Mouse (Mus musculus) embryonic facial prominence, embryonic 15.5 days (tissue): Measurements from ENCODE around the gene Pink1. TPM values are rescaled to one million over a fixed set of nuclear protein-coding genes. Genes with fewer than 3 reads are reported as not detected.
"Not testable (repeated sequence)": the region's sequence is repeated elsewhere in the genome, so short reads cannot be mapped to it uniquely, and the experiment has no call there.

Experiments used
- ATAC-seq: fragments of 200-750 bp; cut with Nextera tagmentation; 2 replicates; pipeline ENCODE4 v1.8.0; 2017; ENCODE audit warnings: low read depth, moderate TSS enrichment; ENCODE audit not compliant: insufficient number of reproducible peaks, low FRiP score, low TSS enrichment
- H3K27ac ChIP-seq: fragments of 300-500 bp; sonication (generic); replicated peaks from 2 replicates; pipeline ENCODE4 v1.5.1; 2015; ENCODE audit warnings: mild to moderate bottlenecking, inconsistent platforms
- H3K27me3 ChIP-seq: fragments of 300-500 bp; sonication (generic); 2 replicates; pipeline ENCODE4 v1.6.1; 2015; ENCODE audit warnings: inconsistent platforms
- H3K36me3 ChIP-seq: fragments of 300-500 bp; sonication (generic); 2 replicates; pipeline ENCODE4 v1.6.1; 2015; ENCODE audit warnings: mild to moderate bottlenecking, inconsistent platforms
- H3K4me1 ChIP-seq: fragments of 300-500 bp; sonication (generic); 2 replicates; pipeline ENCODE4 v1.6.1; 2015; ENCODE audit warnings: inconsistent platforms
- H3K4me2 ChIP-seq: fragments of 300-500 bp; sonication (generic); replicated peaks from 2 replicates; pipeline ENCODE4 v1.6.1; 2015; ENCODE audit warnings: mild to moderate bottlenecking, inconsistent platforms
- H3K4me3 ChIP-seq: fragments of 300-500 bp; sonication (generic); replicated peaks from 2 replicates; pipeline ENCODE4 v1.5.1; 2015; ENCODE audit warnings: mild to moderate bottlenecking, inconsistent platforms
- H3K9ac ChIP-seq: fragments of 300-500 bp; sonication (generic); 2 replicates; pipeline ENCODE4 v1.6.1; 2015; ENCODE audit warnings: inconsistent platforms
- H3K9me3 ChIP-seq: fragments of 300-500 bp; sonication (generic); replicated peaks from 2 replicates; pipeline ENCODE4 v1.6.1; 2016; ENCODE audit warnings: inconsistent platforms
- WGBS: fragments of 180-500 bp; shearing (Covaris S2); methylation state at CpG from one replicate; pipeline ENCODE4 v1.1.7; 2015; 5-methylcytosine and 5-hydroxymethylcytosine counted together
- polyA plus RNA-seq: library from polyadenylated mRNA; unstranded; fragments of >200 nt; fragmentation: Nextera tagmentation; extraction: Ambion mirVana; gene quantifications from 2 replicates; pipeline ENCODE4 v1.2.1, GENCODE M21; 2015

The Pink1 gene
- polyA plus RNA-seq, 1 experiment from 2014 or later: 67.0 TPM

GRCm38 (mm10) chr4:138341393-138341792 lies 15.3 kb upstream of the Pink1 start:
- Histone ChIP-seq H3K27me3 (no peaks in the 10 kb centered on the region), H3K27ac (no peak overlapping the region; the same call in 1 of the 2 replicates), H3K36me3 (no peaks in the 10 kb centered on the region), H3K9ac (no peak overlapping the region), H3K4me3 (no peak overlapping the region), H3K4me1 (peaks cover 15% of the 10 kb centered on the region; the same call in 1 of the 2 replicates), H3K9me3 (no peaks in the 10 kb centered on the region), H3K4me2 (no peak overlapping the region)
- ATAC-seq: no peak
- WGBS: 42% methylated on average over 8 of the region's 8 CpGs

- H3K27me3 ChIP-seq: no peaks in the 10 kb centered on the region
- 22% methylated on average over 4 of the region's 4 CpGs for WGBS
- peaks cover 15% of the 10 kb centered on the region; the same call in 1 of the 2 replicates for H3K4me1 ChIP-seq
- no peak overlapping the region for H3K4me3 ChIP-seq
- H3K9ac ChIP-seq: no peak overlapping the region
- no peak overlapping the region for H3K27ac ChIP-seq
- no peaks in the 10 kb centered on the region for H3K36me3 ChIP-seq
- no peaks in the 10 kb centered on the region for H3K9me3 ChIP-seq
- no peak for ATAC-seq
- no peak overlapping the region for H3K4me2 ChIP-seq
Measured at GRCm38 (mm10) chr4:138339963-138340362, 13.9 kb upstream of the Pink1 start.

GRCm38 (mm10) chr4:138337341-138337740 lies 11.2 kb upstream of the Pink1 start:
- no peak for ATAC-seq
- H3K9ac ChIP-seq: no peak overlapping the region
- H3K4me3 ChIP-seq: no peak overlapping the region
- H3K27me3 ChIP-seq: no peaks in the 10 kb centered on the region; the same call in 1 of the 2 replicates
- 78% methylated on average over 9 of the region's 9 CpGs for WGBS
- H3K27ac ChIP-seq: no peak overlapping the region
- H3K4me2 ChIP-seq: no peak overlapping the region
- 0 out of 2 replicates have a peak, but pooled peaks cover 7% of the 10 kb centered on the region for H3K4me1 ChIP-seq
- no peaks in the 10 kb centered on the region for H3K9me3 ChIP-seq
- no peaks in the 10 kb centered on the region for H3K36me3 ChIP-seq

GRCm38 (mm10) chr4:138336876-138337275 lies 10.8 kb upstream of the Pink1 start:
- no peak overlapping the region for H3K9ac ChIP-seq
- no peak overlapping the region for H3K27ac ChIP-seq
- H3K9me3 ChIP-seq: no peaks in the 10 kb centered on the region
- H3K4me2 ChIP-seq: no peak overlapping the region
- no peak overlapping the region for H3K4me3 ChIP-seq
- ATAC-seq: no peak
- peaks cover 2% of the 10 kb centered on the region for H3K27me3 ChIP-seq
- H3K36me3 ChIP-seq: no peaks in the 10 kb centered on the region
- 66% methylated on average over 5 of the region's 5 CpGs for WGBS
- 0 out of 2 replicates have a peak, but pooled peaks cover 7% of the 10 kb centered on the region for H3K4me1 ChIP-seq

GRCm38 (mm10) chr4:138335648-138336047 lies 9.5 kb upstream of the Pink1 start:
- ATAC-seq: no peak
- Histone ChIP-seq H3K4me2 (no peak overlapping the region), H3K27me3 (peaks cover 14% of the 10 kb centered on the region), H3K4me3 (no peak overlapping the region), H3K9me3 (no peaks in the 10 kb centered on the region), H3K4me1 (peaks cover 4% of the 10 kb centered on the region; the same call in 1 of the 2 replicates), H3K36me3 (no peaks in the 10 kb centered on the region), H3K27ac (no peak overlapping the region), H3K9ac (no peak overlapping the region)
- WGBS: 85% methylated on average over 6 of the region's 6 CpGs

- Histone ChIP-seq H3K36me3 (no peaks in the 10 kb centered on the region), H3K9me3 (no peaks in the 10 kb centered on the region), H3K4me3 (no peak overlapping the region), H3K27me3 (peaks cover 16% of the 10 kb centered on the region), H3K27ac (no peak overlapping the region), H3K4me2 (no peak overlapping the region), H3K4me1 (peaks cover 6% of the 10 kb centered on the region; the same call in 1 of the 2 replicates), H3K9ac (no peak overlapping the region)
- WGBS: 75% methylated on average over 12 of the region's 12 CpGs
- no peak for ATAC-seq
Measured at GRCm38 (mm10) chr4:138335036-138335435, 8.9 kb upstream of the Pink1 start.

- H3K27ac ChIP-seq: no peak overlapping the region
- no peak overlapping the region for H3K4me2 ChIP-seq
- H3K4me1 ChIP-seq: peaks cover 6% of the 10 kb centered on the region; the same call in 1 of the 2 replicates
- ATAC-seq: no peak
- H3K9ac ChIP-seq: no peak overlapping the region
- no peaks in the 10 kb centered on the region for H3K36me3 ChIP-seq
- H3K4me3 ChIP-seq: no peak overlapping the region
- H3K9me3 ChIP-seq: no peaks in the 10 kb centered on the region
- WGBS: 79% methylated on average over 4 of the region's 4 CpGs
- H3K27me3 ChIP-seq: peaks cover 16% of the 10 kb centered on the region
Measured at GRCm38 (mm10) chr4:138333135-138333534, 7.0 kb upstream of the Pink1 start.

GRCm38 (mm10) chr4:138331647-138332046 lies 5.5 kb upstream of the Pink1 start:
- Histone ChIP-seq H3K9ac (no peak overlapping the region), H3K4me2 (no peak overlapping the region), H3K36me3 (no peaks in the 10 kb centered on the region), H3K9me3 (no peaks in the 10 kb centered on the region), H3K4me1 (peaks cover 6% of the 10 kb centered on the region; the same call in 1 of the 2 replicates), H3K27me3 (peaks cover 16% of the 10 kb centered on the region), H3K4me3 (no peak overlapping the region), H3K27ac (no peak overlapping the region)
- 76% methylated on average over 9 of the region's 9 CpGs for WGBS
- ATAC-seq: no peak

- Histone ChIP-seq H3K4me2 (no peak overlapping the region), H3K9me3 (no peaks in the 10 kb centered on the region), H3K36me3 (no peaks in the 10 kb centered on the region), H3K4me3 (no peak overlapping the region), H3K27me3 (peaks cover 16% of the 10 kb centered on the region), H3K27ac (no peak overlapping the region), H3K9ac (no peak overlapping the region), H3K4me1 (peaks cover 13% of the 10 kb centered on the region; the same call in 1 of the 2 replicates)
- WGBS: 4% methylated on average over 15 of the region's 15 CpGs
- no peak for ATAC-seq
Measured at GRCm38 (mm10) chr4:138330264-138330671, 4.2 kb upstream of the Pink1 start.

GRCm38 (mm10) chr4:138327891-138328470 lies 1.9 kb upstream of the Pink1 start:
- Histone ChIP-seq H3K9me3 (no peaks in the 10 kb centered on the region), H3K36me3 (no peaks in the 10 kb centered on the region), H3K9ac (no peak overlapping the region), H3K4me2 (peak overlapping the region; percentile 41), H3K27me3 (peaks cover 16% of the 10 kb centered on the region), H3K27ac (peak overlapping the region; percentile 68; the same call in 1 of the 2 replicates), H3K4me1 (peaks cover 21% of the 10 kb centered on the region; the same call in 1 of the 2 replicates), H3K4me3 (peak overlapping the region; percentile 24)
- no peak for ATAC-seq
- 66% methylated on average over 7 of the region's 7 CpGs for WGBS

- not testable (repeated sequence) for H3K9ac ChIP-seq, H3K4me3 ChIP-seq, H3K36me3 ChIP-seq, H3K4me2 ChIP-seq, ATAC-seq, H3K9me3 ChIP-seq
- H3K27ac ChIP-seq: 0 out of 2 replicates have a peak overlapping the region, but pooled peaks have one; percentile 34
- H3K4me1 ChIP-seq: peaks cover 21% of the 10 kb centered on the region; the same call in 1 of the 2 replicates
- H3K27me3 ChIP-seq: peaks cover 16% of the 10 kb centered on the region
- 65% methylated on average over 8 of the region's 12 CpGs for WGBS
Measured at GRCm38 (mm10) chr4:138327155-138327554, 1.0 kb upstream of the Pink1 start.
